Mouse (Mus musculus) heart, embryonic 11.5 days (tissue): ENCODE data around the gene Hoxb7. TPM values are rescaled to one million over a fixed set of nuclear protein-coding genes. Genes with fewer than 3 reads are reported as not detected.
A peak's percentile ranks its signal among the peaks of the same experiment; 100 is the strongest.

Experiments used
- ATAC-seq: fragments of 200-750 bp; cut with Nextera tagmentation; replicated peaks from 2 replicates; pipeline ENCODE4 v1.8.0; 2017; ENCODE audit warnings: moderate library complexity; ENCODE audit not compliant: insufficient number of reproducible peaks, low FRiP score, low TSS enrichment
- H3K27ac ChIP-seq: fragments of 300-500 bp; sonication (generic); 2 replicates; pipeline ENCODE4 v1.5.1; 2014; ENCODE audit warnings: mild to moderate bottlenecking, low read depth, low read length
- H3K27me3 ChIP-seq: fragments of 300-500 bp; sonication (generic); 2 replicates; pipeline ENCODE4 v1.6.1; 2014; ENCODE audit warnings: mild to moderate bottlenecking, low read length, mixed read lengths; ENCODE audit not compliant: control insufficient read depth, insufficient read depth
- H3K36me3 ChIP-seq: fragments of 300-500 bp; sonication (generic); 2 replicates; pipeline ENCODE4 v1.6.1; 2014; ENCODE audit warnings: mild to moderate bottlenecking, low read length, moderate library complexity, mixed read lengths; ENCODE audit not compliant: control insufficient read depth, insufficient read depth
- H3K4me1 ChIP-seq: fragments of 300-500 bp; sonication (generic); 2 replicates; pipeline ENCODE4 v1.6.1; 2014; ENCODE audit warnings: low read length; ENCODE audit not compliant: control insufficient read depth, insufficient read depth
- H3K4me2 ChIP-seq: fragments of 300-500 bp; sonication (generic); 2 replicates; pipeline ENCODE4 v1.6.1; 2014; ENCODE audit warnings: mild to moderate bottlenecking, moderate library complexity
- H3K4me3 ChIP-seq: fragments of 300-500 bp; sonication (generic); 2 replicates; pipeline ENCODE4 v1.5.1; 2014; ENCODE audit warnings: low read depth, low read length
- H3K9ac ChIP-seq: fragments of 300-500 bp; sonication (generic); 2 replicates; pipeline ENCODE4 v1.6.1; 2014; ENCODE audit warnings: mild to moderate bottlenecking, low read depth, low read length, moderate library complexity
- H3K9me3 ChIP-seq: fragments of 300-500 bp; sonication (generic); replicated peaks from 2 replicates; pipeline ENCODE4 v1.6.1; 2016; ENCODE audit warnings: low read length; ENCODE audit not compliant: control insufficient read depth
- WGBS: fragments of 180-500 bp; shearing (Covaris S2); extraction: QIAGEN DNeasy Blood & Tissue Kit; methylation state at CpG from one replicate; pipeline ENCODE4 v1.1.7; 2014; ENCODE audit not compliant: insufficient replicate concordance; 5-methylcytosine and 5-hydroxymethylcytosine counted together
- polyA plus RNA-seq: library from polyadenylated mRNA; unstranded; fragments of >200 nt; fragmentation: Nextera tagmentation; extraction: Ambion mirVana; gene quantifications from 2 replicates; pipeline ENCODE4 v1.2.1, GENCODE M21; 2014

Gene Hoxb7
- polyA plus RNA-seq, 1 experiment from 2014 or later: 0.31 TPM

GRCm38 (mm10) chr11:96289293-96289692, 2.9 kb downstream of the Hoxb7 start:
- ATAC-seq: no peak
- H3K36me3 ChIP-seq: no peaks in the 10 kb centered on the region
- H3K4me2 ChIP-seq: no peak overlapping the region
- H3K4me1 ChIP-seq: peaks cover 8% of the 10 kb centered on the region; the same call in 1 of the 2 replicates
- H3K9me3 ChIP-seq: no peaks in the 10 kb centered on the region
- no peak overlapping the region for H3K27ac ChIP-seq
- WGBS: 4% methylated on average over 21 of the region's 21 CpGs
- no peak overlapping the region for H3K4me3 ChIP-seq
- peaks cover 96% of the 10 kb centered on the region for H3K27me3 ChIP-seq
- H3K9ac ChIP-seq: no peak overlapping the region

GRCm38 (mm10) chr11:96289837-96290236, 3.4 kb downstream of the Hoxb7 start:
- no peak overlapping the region for H3K27ac ChIP-seq
- H3K36me3 ChIP-seq: no peaks in the 10 kb centered on the region
- peaks cover 96% of the 10 kb centered on the region for H3K27me3 ChIP-seq
- H3K9ac ChIP-seq: no peak overlapping the region
- no peak overlapping the region for H3K4me2 ChIP-seq
- WGBS: 9% methylated on average over 6 of the region's 6 CpGs
- H3K9me3 ChIP-seq: no peaks in the 10 kb centered on the region
- ATAC-seq: no peak
- no peak overlapping the region for H3K4me3 ChIP-seq
- H3K4me1 ChIP-seq: peaks cover 6% of the 10 kb centered on the region; the same call in 1 of the 2 replicates

DNA sequence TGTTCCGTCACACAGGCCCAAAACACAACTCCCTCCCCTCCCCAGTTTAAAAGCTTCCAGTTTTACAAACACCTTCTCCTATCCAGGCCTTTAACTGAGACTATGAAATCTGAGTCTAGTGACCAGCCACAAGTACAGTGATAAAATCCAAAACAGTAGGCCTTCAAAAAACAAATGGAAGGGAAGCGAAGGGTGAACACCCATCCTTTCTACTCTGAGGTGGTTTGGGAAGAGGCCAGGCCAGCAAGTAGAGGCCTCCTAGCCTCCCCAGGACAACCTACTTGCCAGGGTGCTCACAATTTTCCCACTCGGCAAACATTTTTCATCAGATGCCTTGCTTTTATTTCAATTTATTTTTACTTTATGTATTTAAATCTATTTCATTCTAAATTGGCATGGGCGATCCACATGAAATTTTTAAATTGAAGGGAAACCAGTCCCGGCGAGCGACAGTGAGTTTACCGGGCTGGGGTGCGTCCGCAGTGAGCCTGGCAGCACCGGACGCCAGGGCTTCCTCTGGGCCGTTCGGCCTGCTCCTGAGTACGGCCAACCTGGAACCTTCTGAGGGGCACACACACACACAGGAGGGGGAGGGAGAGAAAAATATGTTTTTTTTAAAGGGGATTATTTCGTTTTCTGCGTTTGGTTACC, 4.4 kb downstream of the Hoxb7 start:
- 6% methylated on average over 17 of the region's 17 CpGs for WGBS
- ATAC-seq: no peak
- no peaks in the 10 kb centered on the region for H3K9me3 ChIP-seq

GRCm38 (mm10) chr11:96291681-96292564, 5.5 kb downstream of the Hoxb7 start, which contains the start of gene Hoxb6:
Hoxb6 (plus strand) TSS chr11:96292476.
- ATAC-seq: no peak
- Histone ChIP-seq H3K4me1 (peaks cover 4% of the 10 kb centered on the region; the same call in 1 of the 2 replicates), H3K27ac (no peak within 1 kb of the TSS), H3K9ac (no peak within 1 kb of the TSS), H3K9me3 (no peaks in the 10 kb centered on the region), H3K4me3 (peak within 1 kb of the TSS; percentile 8; the same call in 1 of the 2 replicates), H3K4me2 (no peak within 1 kb of the TSS), H3K27me3 (peaks cover 97% of the 10 kb centered on the region), H3K36me3 (no peaks in the 10 kb centered on the region)
- 2% methylated on average over 22 of the region's 22 CpGs for WGBS

More for the DNA sequence above, 4.4 kb downstream of the Hoxb7 start:
- Histone ChIP-seq H3K9ac (no peak overlapping the region), H3K27me3 (peaks cover 97% of the 10 kb centered on the region), H3K36me3 (no peaks in the 10 kb centered on the region), H3K4me2 (no peak overlapping the region), H3K4me1 (peaks cover 8% of the 10 kb centered on the region), H3K27ac (no peak overlapping the region), H3K4me3 (no peak overlapping the region)

DNA sequence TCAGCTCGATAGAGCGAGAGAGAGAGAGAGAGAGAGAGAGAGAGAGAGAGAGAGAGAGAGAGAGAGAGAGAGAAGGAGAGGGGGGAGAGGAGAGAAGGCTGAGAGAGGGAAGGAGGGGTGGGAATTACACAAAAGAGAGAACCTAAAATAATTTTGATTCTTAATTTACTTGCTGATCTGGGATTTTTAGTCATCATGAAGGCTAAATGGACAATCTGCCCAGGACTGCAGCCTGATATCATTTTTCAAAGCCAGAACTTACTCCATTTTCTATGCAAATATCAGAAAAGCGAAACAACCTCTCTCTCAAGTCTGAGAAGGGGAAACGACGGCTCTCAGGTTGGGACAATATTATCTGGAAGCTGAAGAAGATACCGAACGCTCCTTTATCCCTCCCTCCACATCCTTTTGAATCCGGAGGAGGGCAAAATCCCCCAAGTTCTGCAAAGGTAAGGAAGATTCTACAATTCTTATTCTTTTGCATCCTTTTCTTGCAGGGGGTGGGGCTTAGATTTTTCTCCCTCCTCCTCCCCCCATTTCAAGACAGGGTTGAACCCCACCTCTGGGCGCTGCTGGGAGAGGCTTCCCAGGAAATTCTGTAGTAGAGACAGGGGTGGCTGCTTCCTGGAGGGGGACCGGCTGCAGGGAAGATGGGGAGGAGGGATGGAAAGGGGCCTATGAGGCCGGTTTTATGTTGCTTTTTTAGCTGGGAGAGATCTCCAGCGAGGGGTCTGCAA, 6.3 kb downstream of the Hoxb7 start:
- Histone ChIP-seq H3K4me2 (no peak overlapping the region), H3K36me3 (no peaks in the 10 kb centered on the region), H3K27ac (no peak overlapping the region), H3K9ac (no peak overlapping the region), H3K4me3 (no peak overlapping the region), H3K9me3 (no peaks in the 10 kb centered on the region), H3K27me3 (peaks cover 97% of the 10 kb centered on the region), H3K4me1 (peaks cover 3% of the 10 kb centered on the region; the same call in 1 of the 2 replicates)
- 2% methylated on average over 12 of the region's 12 CpGs for WGBS
- no peak for ATAC-seq

GRCm38 (mm10) chr11:96293302-96293921, 7.0 kb downstream of the Hoxb7 start:
- Histone ChIP-seq H3K4me3 (peak overlapping the region; percentile 8; the same call in 1 of the 2 replicates), H3K9ac (no peak overlapping the region)
- under 1% methylated on average over 22 of the region's 22 CpGs for WGBS

GRCm38 (mm10) chr11:96294245-96295091, 8.0 kb downstream of the Hoxb7 start:
- Histone ChIP-seq H3K4me2 (no peak overlapping the region), H3K9me3 (no peaks in the 10 kb centered on the region), H3K27ac (no peak overlapping the region), H3K9ac (no peak overlapping the region), H3K36me3 (no peaks in the 10 kb centered on the region), H3K4me1 (peaks cover 6% of the 10 kb centered on the region; the same call in 1 of the 2 replicates), H3K4me3 (no peak overlapping the region), H3K27me3 (peaks cover 97% of the 10 kb centered on the region)
- no peak for ATAC-seq
- under 1% methylated on average over 32 of the region's 32 CpGs for WGBS

More at GRCm38 (mm10) chr11:96293302-96293921, 7.0 kb downstream of the Hoxb7 start:
- H3K27me3 ChIP-seq: peaks cover 97% of the 10 kb centered on the region
- no peak for ATAC-seq
- H3K4me2 ChIP-seq: no peak overlapping the region
- H3K27ac ChIP-seq: no peak overlapping the region
- H3K4me1 ChIP-seq: peaks cover 3% of the 10 kb centered on the region; the same call in 1 of the 2 replicates
- no peaks in the 10 kb centered on the region for H3K9me3 ChIP-seq
- H3K36me3 ChIP-seq: no peaks in the 10 kb centered on the region
